Mouse (Mus musculus): ENCODE results near the gene Fam169b. TPM values are rescaled to one million over a fixed set of nuclear protein-coding genes. Genes with fewer than 3 reads are reported as not detected.

The Fam169b gene
- polyA plus RNA-seq, 1 experiment = 0.13 TPM

DNA sequence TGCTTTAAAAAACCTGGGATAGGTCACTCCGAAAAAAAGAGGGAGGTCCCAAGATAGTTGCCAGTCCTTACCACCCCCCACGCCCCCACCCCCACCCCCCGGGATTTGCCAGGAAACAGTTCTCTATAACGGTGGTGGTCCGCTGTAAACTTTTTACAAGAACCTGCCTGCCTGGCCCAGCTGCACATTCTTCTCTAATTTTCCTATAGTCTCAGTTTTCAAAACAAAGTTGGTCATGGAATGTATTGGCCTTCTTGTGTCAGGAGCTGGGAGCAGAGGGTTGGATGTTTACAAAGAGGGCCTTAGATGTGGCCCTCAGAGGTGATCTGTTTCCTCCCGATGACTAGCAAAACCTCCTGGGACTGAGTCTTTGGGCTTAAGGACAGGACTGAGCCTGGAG is 30.0 kb downstream of the Fam169b start:
- WGBS = 79% methylated on average over 6 of the region's 6 CpGs
- no peaks in the 10 kb centered on the region for H3K4me1 ChIP-seq (ENCODE audit: control insufficient read depth, insufficient read depth, low read length)
- H3K27ac ChIP-seq (ENCODE audit: insufficient read depth, low read length) = no peak overlapping the region
- DNase-seq = no peak
- H3K4me3 ChIP-seq (replicated peaks; ENCODE audit: insufficient read depth, low read depth, low read length) = no peak overlapping the region
- TF ChIP-seq POLR2A (IDR thresholded peaks at IDR 0.05; ENCODE audit: borderline replicate concordance, insufficient read depth, low read length) = no peak
- no peak for TF ChIP-seq CTCF (IDR thresholded peaks at IDR 0.05; ENCODE audit: borderline replicate concordance, insufficient read depth, low read depth, low read length)
- H3K27me3 ChIP-seq (ENCODE audit: control insufficient read depth, insufficient read depth, low read length) = no peaks in the 10 kb centered on the region

GRCm38 (mm10) chr7:68305781-68306575 is 32.3 kb downstream of the Fam169b start:
- no peaks in the 10 kb centered on the region for H3K27me3 ChIP-seq (ENCODE audit: control insufficient read depth, insufficient read depth, low read length)
- TF ChIP-seq CTCF (IDR thresholded peaks at IDR 0.05; ENCODE audit: borderline replicate concordance, insufficient read depth, low read depth, low read length) (no peak), POLR2A (IDR thresholded peaks at IDR 0.05; ENCODE audit: borderline replicate concordance, insufficient read depth, low read length) (no peak)
- no peak overlapping the region for H3K27ac ChIP-seq (ENCODE audit: insufficient read depth, low read length)
- WGBS = 75% methylated on average over 11 of the region's 11 CpGs
- no peak for DNase-seq
- no peaks in the 10 kb centered on the region for H3K4me1 ChIP-seq (ENCODE audit: control insufficient read depth, insufficient read depth, low read length)
- H3K4me3 ChIP-seq (replicated peaks; ENCODE audit: insufficient read depth, low read depth, low read length) = no peak overlapping the region

GRCm38 (mm10) chr7:68306756-68307155 is 33.1 kb downstream of the Fam169b start:
- Histone ChIP-seq H3K4me3 (replicated peaks; ENCODE audit: insufficient read depth, low read depth, low read length) (no peak overlapping the region), H3K27me3 (ENCODE audit: control insufficient read depth, insufficient read depth, low read length) (no peaks in the 10 kb centered on the region), H3K4me1 (ENCODE audit: control insufficient read depth, insufficient read depth, low read length) (no peaks in the 10 kb centered on the region; the same call in 1 of the 2 replicates), H3K27ac (ENCODE audit: insufficient read depth, low read length) (no peak overlapping the region)
- DNase-seq = no peak
- 96% methylated on average over 8 of the region's 8 CpGs for WGBS
- no peak for TF ChIP-seq CTCF (IDR thresholded peaks at IDR 0.05; ENCODE audit: borderline replicate concordance, insufficient read depth, low read depth, low read length)
- no peak for TF ChIP-seq POLR2A (IDR thresholded peaks at IDR 0.05; ENCODE audit: borderline replicate concordance, insufficient read depth, low read length)

DNA sequence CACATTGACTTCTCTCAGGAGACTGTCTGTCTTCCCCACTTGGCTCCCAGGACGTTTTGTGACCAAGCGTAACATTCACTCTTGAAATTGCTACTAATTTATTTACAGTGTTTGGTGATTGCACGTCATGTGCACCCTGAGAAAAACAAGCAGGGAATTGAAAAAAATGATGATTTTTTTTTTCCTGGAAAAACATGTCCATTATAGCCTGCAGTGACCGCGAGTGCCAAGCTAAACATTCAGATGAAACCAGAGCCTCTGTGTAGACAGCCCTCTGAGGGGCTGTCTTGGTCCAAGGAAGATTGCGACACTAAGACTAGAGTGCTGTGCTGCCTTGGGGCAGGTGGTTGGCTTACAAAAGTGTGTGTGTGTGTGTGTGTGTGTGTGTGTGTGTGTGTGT is 37.8 kb downstream of the Fam169b start:
- no peak for TF ChIP-seq POLR2A (IDR thresholded peaks at IDR 0.05; ENCODE audit: borderline replicate concordance, insufficient read depth, low read length)
- no peak for TF ChIP-seq CTCF (IDR thresholded peaks at IDR 0.05; ENCODE audit: borderline replicate concordance, insufficient read depth, low read depth, low read length)
- no peak overlapping the region for H3K4me3 ChIP-seq (replicated peaks; ENCODE audit: insufficient read depth, low read depth, low read length)
- H3K4me1 ChIP-seq (ENCODE audit: control insufficient read depth, insufficient read depth, low read length) = peaks cover 21% of the 10 kb centered on the region
- no peak for DNase-seq
- H3K27me3 ChIP-seq (ENCODE audit: control insufficient read depth, insufficient read depth, low read length) = no peaks in the 10 kb centered on the region
- no peak overlapping the region for H3K27ac ChIP-seq (ENCODE audit: insufficient read depth, low read length)
- WGBS = 89% methylated on average over 6 of the region's 6 CpGs

- no peaks in the 10 kb centered on the region for H3K27me3 ChIP-seq (ENCODE audit: control insufficient read depth, insufficient read depth, low read length)
- DNase-seq = peak; percentile 20 to 53
- WGBS = 35% methylated on average over 5 of the region's 5 CpGs
- TF ChIP-seq CTCF (IDR thresholded peaks at IDR 0.05; ENCODE audit: borderline replicate concordance, insufficient read depth, low read depth, low read length) = no peak
- TF ChIP-seq POLR2A (IDR thresholded peaks at IDR 0.05; ENCODE audit: borderline replicate concordance, insufficient read depth, low read length) = no peak
- H3K4me3 ChIP-seq (replicated peaks; ENCODE audit: insufficient read depth, low read depth, low read length) = no peak overlapping the region
- H3K4me1 ChIP-seq (ENCODE audit: control insufficient read depth, insufficient read depth, low read length) = peaks cover 21% of the 10 kb centered on the region
- H3K27ac ChIP-seq (ENCODE audit: insufficient read depth, low read length) = no peak overlapping the region
Observed at GRCm38 (mm10) chr7:68312395-68312794, 38.8 kb downstream of the Fam169b start.

DNA sequence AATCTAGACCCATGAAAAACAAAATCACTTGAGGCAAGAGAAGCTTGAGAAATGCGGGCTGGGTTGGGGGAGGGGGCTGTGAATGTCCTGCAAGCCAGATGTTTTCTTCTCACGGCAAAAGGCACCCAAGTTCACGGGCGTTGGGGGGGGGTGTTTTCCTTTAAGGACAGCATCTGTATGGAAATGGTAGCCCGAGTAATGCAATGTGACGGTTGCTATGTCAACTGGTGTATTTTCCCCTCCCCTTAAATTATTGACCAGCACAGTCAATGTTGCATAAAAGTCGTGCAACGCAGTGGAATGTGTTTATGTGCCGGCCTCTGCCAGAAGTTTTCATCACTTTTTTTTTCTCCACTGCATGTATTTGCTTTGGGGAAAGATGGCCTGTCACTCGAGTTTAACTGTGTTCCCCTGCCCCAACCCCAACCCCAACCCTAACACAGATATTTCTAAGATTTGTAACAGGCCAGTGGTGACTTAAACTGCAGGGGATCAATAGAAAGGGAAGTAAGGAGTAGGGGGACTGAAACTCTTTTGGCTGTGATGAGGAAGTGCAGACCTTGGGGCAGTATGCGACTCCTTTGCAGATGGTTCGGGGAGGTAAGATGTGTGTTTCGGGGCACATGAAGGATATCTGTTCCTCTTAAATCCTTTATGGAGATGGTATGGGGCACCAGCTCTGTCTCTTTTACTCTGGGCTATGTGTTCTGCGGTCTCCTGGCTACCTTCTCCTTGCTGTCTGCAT is 39.6 kb downstream of the Fam169b start:
- WGBS = 87% methylated on average over 14 of the region's 14 CpGs
- TF ChIP-seq CTCF (IDR thresholded peaks at IDR 0.05; ENCODE audit: borderline replicate concordance, insufficient read depth, low read depth, low read length) = no peak
- no peak for TF ChIP-seq POLR2A (IDR thresholded peaks at IDR 0.05; ENCODE audit: borderline replicate concordance, insufficient read depth, low read length)
- DNase-seq = no peak
- H3K27me3 ChIP-seq (ENCODE audit: control insufficient read depth, insufficient read depth, low read length) = no peaks in the 10 kb centered on the region
- H3K4me1 ChIP-seq (ENCODE audit: control insufficient read depth, insufficient read depth, low read length) = peaks cover 24% of the 10 kb centered on the region
- H3K4me3 ChIP-seq (replicated peaks; ENCODE audit: insufficient read depth, low read depth, low read length) = no peak overlapping the region
- H3K27ac ChIP-seq (ENCODE audit: insufficient read depth, low read length) = no peak overlapping the region

DNA sequence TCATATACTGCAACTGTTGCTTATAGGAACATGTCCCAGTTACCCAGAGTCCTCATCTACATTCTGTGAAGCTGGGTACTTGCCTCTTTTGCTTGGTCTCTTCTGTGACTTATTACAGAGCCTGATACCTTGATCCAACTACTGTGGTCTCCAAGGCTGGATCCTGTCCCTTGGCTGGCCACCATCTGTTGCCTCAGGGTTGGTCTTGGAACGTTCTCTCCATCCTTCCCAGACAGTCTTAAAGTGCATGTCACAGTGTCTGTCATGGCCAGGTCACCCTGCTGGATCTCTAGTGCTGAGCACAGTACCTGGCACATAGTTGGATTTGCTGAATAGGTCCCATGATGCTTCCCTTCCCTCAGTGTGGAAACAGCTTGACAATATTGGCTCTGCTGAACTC is 40.6 kb downstream of the Fam169b start:
- H3K27ac ChIP-seq (ENCODE audit: insufficient read depth, low read length) = no peak overlapping the region
- no peak overlapping the region for H3K4me3 ChIP-seq (replicated peaks; ENCODE audit: insufficient read depth, low read depth, low read length)
- TF ChIP-seq POLR2A (IDR thresholded peaks at IDR 0.05; ENCODE audit: borderline replicate concordance, insufficient read depth, low read length) (no peak), CTCF (IDR thresholded peaks at IDR 0.05; ENCODE audit: borderline replicate concordance, insufficient read depth, low read depth, low read length) (no peak)
- 17% methylated on average over 1 of the region's 1 CpGs for WGBS
- peaks cover 24% of the 10 kb centered on the region for H3K4me1 ChIP-seq (ENCODE audit: control insufficient read depth, insufficient read depth, low read length)
- DNase-seq = peak; percentile 19 to 47
- no peaks in the 10 kb centered on the region for H3K27me3 ChIP-seq (ENCODE audit: control insufficient read depth, insufficient read depth, low read length)
